Mouse (Mus musculus) heart, postnatal 0 days (tissue): ENCODE measurements around the gene Slx4ip. TPM values are rescaled to one million over a fixed set of nuclear protein-coding genes. Genes with fewer than 3 reads are reported as not detected.
A peak's percentile ranks its signal among the peaks of the same experiment; 100 is the strongest.

Experiments
- ATAC-seq: fragments of 200-750 bp; cut with Nextera tagmentation; 2 replicates; pipeline ENCODE4 v1.8.0; 2017; ENCODE audit warnings: low read depth, moderate number of reproducible peaks, moderate library complexity; ENCODE audit not compliant: insufficient read depth
- DNase-seq: peaks from one replicate; pipeline ENCODE4 v3.0.0-alpha.2; 2016; ENCODE audit warnings: low spot score
- H3K27ac ChIP-seq: fragments of 300-500 bp; sonication (generic); 2 replicates; pipeline ENCODE4 v1.5.1; 2014; ENCODE audit warnings: low read depth, mild to moderate bottlenecking
- H3K27me3 ChIP-seq: fragments of 300-500 bp; sonication (generic); 2 replicates; pipeline ENCODE4 v1.6.1; 2014; ENCODE audit warnings: low read length, mixed read lengths; ENCODE audit not compliant: control insufficient read depth, insufficient read depth
- H3K36me3 ChIP-seq: fragments of 300-500 bp; sonication (generic); replicated peaks from 2 replicates; pipeline ENCODE4 v1.6.1; 2014; ENCODE audit warnings: low read length, mixed read lengths; ENCODE audit not compliant: control insufficient read depth, insufficient read depth
- H3K4me1 ChIP-seq: fragments of 300-500 bp; sonication (generic); 2 replicates; pipeline ENCODE4 v1.6.1; 2014; ENCODE audit warnings: antibody characterized with exemption; ENCODE audit not compliant: control insufficient read depth, insufficient read depth
- H3K4me2 ChIP-seq: fragments of 300-500 bp; sonication (generic); 2 replicates; pipeline ENCODE4 v1.6.1; 2014; ENCODE audit warnings: low read depth, mild to moderate bottlenecking, low read length, moderate library complexity
- H3K4me3 ChIP-seq: fragments of 300-500 bp; sonication (generic); 2 replicates; pipeline ENCODE4 v1.5.1; 2014; ENCODE audit warnings: low read depth, low read length
- H3K9ac ChIP-seq: fragments of 300-500 bp; sonication (generic); replicated peaks from 2 replicates; pipeline ENCODE4 v1.6.1; 2014; ENCODE audit warnings: low read depth, low read length, mixed read lengths
- H3K9me3 ChIP-seq: fragments of 300-500 bp; sonication (generic); replicated peaks from 2 replicates; pipeline ENCODE4 v1.6.1; 2016; ENCODE audit warnings: low read length; ENCODE audit not compliant: control insufficient read depth
- CTCF ChIP-seq: IDR thresholded peaks from 2 replicates; pipeline ENCODE4 v1.5.1; 2016; ENCODE audit warnings: antibody characterized with exemption, control low read depth, low read depth
- EP300 ChIP-seq: IDR thresholded peaks from 2 replicates; pipeline ENCODE4 v1.6.1; 2016; ENCODE audit warnings: antibody characterized with exemption, low read depth
- WGBS: fragments of 180-500 bp; shearing (Covaris S2); extraction: QIAGEN DNeasy Blood & Tissue Kit; methylation state at CpG from one replicate; pipeline ENCODE4 v1.1.7; 2014; 5-methylcytosine and 5-hydroxymethylcytosine counted together
- polyA plus RNA-seq: library from polyadenylated mRNA; unstranded; fragments of >200 nt; fragmentation: Nextera tagmentation; extraction: Ambion mirVana; gene quantifications from 2 replicates; pipeline ENCODE4 v1.2.1, GENCODE M21; 2015
- total RNA-seq: library from RNA; depleted of rRNA; stranded (reverse); fragments of >200 nt; gene quantifications from 2 replicates; pipeline ENCODE4 v1.2.3, GENCODE M21; 2014; ENCODE audit warnings: low replicate concordance

Gene Slx4ip
- total and polyA plus RNA-seq, 2 experiments from 2014 or later: 1.2 to 2.1 TPM

DNA sequence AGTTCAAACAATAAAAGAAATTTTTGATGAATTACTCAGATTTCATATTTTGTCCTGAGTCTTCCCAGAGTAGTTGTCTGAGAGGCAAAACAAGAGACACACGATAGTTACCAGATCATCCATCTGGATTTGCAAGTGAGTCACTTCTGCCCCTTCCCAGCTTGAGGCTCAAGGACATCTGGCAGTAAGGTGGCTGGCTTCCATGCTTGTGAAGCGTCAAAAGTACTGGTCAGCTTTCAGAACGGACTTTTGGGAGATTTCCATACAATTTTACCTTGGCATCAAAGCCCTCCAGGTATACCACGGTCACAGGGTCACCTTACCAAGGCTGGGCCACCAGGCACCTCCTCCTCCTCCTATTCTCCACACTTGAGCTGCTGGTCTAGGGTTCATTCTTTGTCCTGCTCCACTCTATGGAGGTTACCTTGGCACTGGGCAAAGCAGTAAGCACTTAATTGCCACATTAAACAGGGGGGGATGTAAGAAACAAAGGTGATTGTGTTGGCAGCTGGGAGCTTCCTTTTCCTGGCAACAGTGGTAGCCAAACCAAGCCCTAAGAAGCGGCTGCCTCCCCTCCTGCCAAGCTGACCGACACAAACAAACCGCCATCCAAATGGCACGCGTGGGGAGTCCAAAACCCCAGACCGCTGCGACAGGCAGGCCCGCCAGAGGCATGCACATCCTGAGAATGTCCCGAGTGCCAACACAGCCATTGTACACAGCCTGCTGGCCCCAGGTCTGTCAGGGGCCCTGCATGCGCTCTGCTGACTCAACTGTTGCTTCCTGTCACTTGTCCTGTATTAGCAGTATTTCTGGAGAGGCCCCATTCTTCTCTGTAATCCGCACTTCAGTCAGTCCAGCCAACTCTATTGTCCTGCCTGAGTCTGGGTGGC, 218.5 kb downstream of the Slx4ip start:
- Histone ChIP-seq H3K9me3 (no peaks in the 10 kb centered on the region), H3K27me3 (no peaks in the 10 kb centered on the region), H3K4me3 (no peak overlapping the region), H3K9ac (no peak overlapping the region), H3K36me3 (0 out of 2 replicates have a peak, but pooled peaks cover 12% of the 10 kb centered on the region), H3K4me1 (peaks cover 34% of the 10 kb centered on the region), H3K4me2 (no peak overlapping the region), H3K27ac (no peak overlapping the region)
- TF ChIP-seq CTCF (no peak), EP300 (peak; percentile 36; the same call in 1 of the 2 replicates)
- 56% methylated on average over 15 of the region's 15 CpGs for WGBS
- ATAC-seq: no peak
- DNase-seq: no peak

DNA sequence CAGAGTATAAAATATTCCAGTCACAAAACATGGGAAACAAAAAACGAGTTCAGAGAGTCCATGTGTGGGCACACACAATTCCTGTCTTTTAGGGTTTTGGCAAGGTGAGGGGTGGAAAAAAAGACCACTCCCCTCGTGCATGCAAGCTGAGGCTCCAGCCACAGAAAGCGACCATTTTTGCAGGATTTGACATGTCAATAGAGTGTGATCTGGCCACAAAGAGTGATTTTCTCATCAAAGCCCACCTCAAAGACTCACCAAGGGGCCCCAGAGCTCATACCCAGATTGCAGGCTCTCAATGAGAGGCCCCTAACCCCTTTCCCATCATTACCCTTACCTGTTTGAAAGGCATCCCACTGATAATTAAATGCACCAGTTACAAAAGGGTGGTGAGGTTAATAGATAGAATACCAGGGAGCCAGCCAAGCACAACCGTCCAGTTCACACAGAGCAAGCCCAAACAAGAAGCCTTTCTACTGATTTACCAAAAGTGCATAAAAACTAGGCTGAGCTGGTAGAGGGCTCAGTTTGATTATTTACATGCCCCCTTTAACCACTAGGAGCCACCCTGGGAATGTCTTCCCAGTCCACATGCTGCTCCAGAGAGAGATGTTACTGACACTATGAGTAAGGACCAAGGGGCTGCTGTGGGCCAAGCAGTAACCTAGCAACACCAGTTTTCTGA, 219.3 kb downstream of the Slx4ip start:
- TF ChIP-seq CTCF (no peak), EP300 (no peak)
- Histone ChIP-seq H3K4me2 (no peak overlapping the region), H3K9me3 (no peaks in the 10 kb centered on the region), H3K9ac (no peak overlapping the region), H3K4me3 (no peak overlapping the region), H3K27ac (no peak overlapping the region), H3K4me1 (peaks cover 34% of the 10 kb centered on the region), H3K27me3 (no peaks in the 10 kb centered on the region), H3K36me3 (0 out of 2 replicates have a peak, but pooled peaks cover 7% of the 10 kb centered on the region)
- ATAC-seq (no peak), DNase-seq (no peak)
- WGBS: 52% methylated on average over 4 of the region's 4 CpGs

DNA sequence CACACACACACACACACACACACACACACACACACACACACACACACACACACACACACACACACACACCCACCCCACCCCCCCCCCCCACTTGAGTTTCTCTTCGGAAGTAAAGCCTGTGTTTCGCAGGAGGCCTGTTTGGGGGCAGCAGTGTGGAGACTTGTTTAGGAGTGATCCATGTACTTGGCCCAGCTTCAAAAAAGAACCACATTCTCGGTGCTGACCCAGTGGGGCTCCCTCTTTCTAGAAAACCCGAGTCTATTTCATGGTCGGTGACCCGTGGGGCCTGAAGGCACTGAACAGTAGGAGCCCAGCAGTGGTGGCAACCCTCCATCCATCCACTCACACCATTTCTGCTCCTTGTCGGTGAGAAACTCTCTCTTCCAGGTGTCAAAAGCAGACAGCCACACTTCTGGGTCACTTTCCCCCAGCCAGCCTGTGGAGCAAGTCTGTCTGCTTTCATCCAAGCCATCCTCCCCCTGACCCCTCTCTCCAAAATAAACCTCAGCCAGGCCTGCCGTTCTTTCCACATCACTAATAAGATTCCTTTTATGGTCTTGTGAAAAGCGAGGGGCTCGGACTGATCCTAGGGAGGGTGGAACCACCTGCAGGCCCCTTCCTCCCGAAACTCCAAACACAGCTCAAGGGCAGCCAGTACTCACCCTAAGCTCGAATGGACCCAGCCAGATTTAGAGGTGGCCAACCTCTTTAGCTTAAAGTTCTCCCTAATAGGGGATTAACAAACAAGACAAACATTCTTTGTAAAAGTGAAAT, 222.5 kb downstream of the Slx4ip start:
- H3K27me3 ChIP-seq: no peaks in the 10 kb centered on the region
- TF ChIP-seq CTCF: no peak
- 0 out of 2 replicates have a peak, but pooled peaks have one; percentile 12 for TF ChIP-seq EP300
- 14% methylated on average over 11 of the region's 12 CpGs for WGBS
- peak overlapping the region; percentile 96 for H3K27ac ChIP-seq
- H3K4me3 ChIP-seq: peak overlapping the region; percentile 83
- DNase-seq (no peak), ATAC-seq (no peak)
- peak overlapping the region; percentile 28 for H3K9ac ChIP-seq
- no peaks in the 10 kb centered on the region for H3K36me3 ChIP-seq
- H3K4me2 ChIP-seq: peak overlapping the region; percentile 84
- H3K4me1 ChIP-seq: peaks cover 20% of the 10 kb centered on the region
- no peaks in the 10 kb centered on the region for H3K9me3 ChIP-seq

DNA sequence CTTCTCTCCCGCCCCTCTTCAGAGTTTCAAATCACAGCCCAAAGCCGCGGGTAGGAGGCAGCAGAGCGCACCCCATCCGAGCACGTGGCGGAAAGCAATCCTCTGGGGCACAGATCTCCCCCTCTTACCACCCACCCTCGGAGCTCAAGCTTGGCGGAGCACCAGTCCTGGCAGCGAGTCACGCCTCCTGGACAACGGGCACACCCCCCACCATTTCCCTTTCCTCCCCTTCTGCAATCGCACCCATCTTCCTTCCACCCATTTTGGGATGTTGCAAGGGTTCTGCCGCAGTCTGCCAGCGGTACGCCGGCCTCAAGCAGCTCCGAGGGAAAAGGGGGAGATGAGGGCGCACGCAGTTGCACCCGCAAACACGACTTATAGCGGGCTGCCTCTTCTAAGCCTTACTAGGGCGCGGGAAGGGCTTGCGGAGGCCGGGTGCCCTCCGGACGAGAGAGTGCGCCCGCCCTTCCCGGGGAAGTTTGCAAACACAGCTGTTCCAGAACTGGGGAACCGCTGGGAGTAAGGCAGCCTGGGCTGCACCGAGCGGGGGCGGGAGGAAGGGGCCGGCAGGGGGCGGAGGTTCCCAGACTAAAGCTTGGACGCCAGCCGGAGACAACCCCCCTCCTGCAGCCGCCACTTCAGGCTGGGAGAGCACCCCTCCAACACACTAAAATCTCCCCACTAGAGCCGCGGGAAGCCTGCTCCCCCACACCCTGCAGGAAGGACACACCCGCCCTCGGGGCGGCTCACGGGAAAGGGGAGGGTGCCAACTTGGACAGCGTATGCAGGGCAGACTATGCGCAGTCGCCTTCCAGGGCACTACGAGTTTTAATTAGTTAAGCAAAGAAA, 223.5 kb downstream of the Slx4ip start:
- peak overlapping the region; percentile 83 for H3K4me3 ChIP-seq
- H3K9ac ChIP-seq: peak overlapping the region; percentile 69
- peak; percentile 82 for DNase-seq
- peak; percentile 71 for TF ChIP-seq CTCF
- peak; percentile 5; the same call in 1 of the 2 replicates for TF ChIP-seq EP300
- no peaks in the 10 kb centered on the region for H3K36me3 ChIP-seq
- WGBS: under 1% methylated on average over 51 of the region's 51 CpGs
- H3K27me3 ChIP-seq: no peaks in the 10 kb centered on the region
- peaks cover 13% of the 10 kb centered on the region; the same call in 1 of the 2 replicates for H3K4me1 ChIP-seq
- H3K4me2 ChIP-seq: peak overlapping the region; percentile 84
- peak overlapping the region; percentile 96 for H3K27ac ChIP-seq
- no peaks in the 10 kb centered on the region for H3K9me3 ChIP-seq
- ATAC-seq: peak; percentile 45
